Mouse (Mus musculus): ENCODE results near the gene Utrn.

Utrn gene

DNA sequence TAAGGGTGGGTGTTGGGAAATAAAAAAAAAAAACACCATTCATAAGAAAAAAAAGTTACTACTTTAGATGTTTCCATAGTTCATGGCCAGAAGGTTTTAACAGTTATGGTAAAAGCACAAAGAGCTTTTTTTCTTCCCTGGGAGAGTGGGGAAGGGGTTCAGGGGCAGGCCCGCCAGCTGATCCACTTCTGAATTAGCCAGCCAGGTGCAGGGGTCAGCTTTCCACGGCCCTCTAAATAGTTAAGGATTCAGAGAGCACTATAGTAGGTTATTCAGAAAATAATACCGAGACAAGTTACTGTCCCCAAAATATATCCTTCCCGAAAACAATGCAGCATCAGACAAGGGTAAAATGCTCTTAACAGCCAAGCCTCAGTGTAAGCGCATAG, 316.3 kb downstream of the Utrn start:
- intact Hi-C loops (cut with DNase I) = no loop called here

DNA sequence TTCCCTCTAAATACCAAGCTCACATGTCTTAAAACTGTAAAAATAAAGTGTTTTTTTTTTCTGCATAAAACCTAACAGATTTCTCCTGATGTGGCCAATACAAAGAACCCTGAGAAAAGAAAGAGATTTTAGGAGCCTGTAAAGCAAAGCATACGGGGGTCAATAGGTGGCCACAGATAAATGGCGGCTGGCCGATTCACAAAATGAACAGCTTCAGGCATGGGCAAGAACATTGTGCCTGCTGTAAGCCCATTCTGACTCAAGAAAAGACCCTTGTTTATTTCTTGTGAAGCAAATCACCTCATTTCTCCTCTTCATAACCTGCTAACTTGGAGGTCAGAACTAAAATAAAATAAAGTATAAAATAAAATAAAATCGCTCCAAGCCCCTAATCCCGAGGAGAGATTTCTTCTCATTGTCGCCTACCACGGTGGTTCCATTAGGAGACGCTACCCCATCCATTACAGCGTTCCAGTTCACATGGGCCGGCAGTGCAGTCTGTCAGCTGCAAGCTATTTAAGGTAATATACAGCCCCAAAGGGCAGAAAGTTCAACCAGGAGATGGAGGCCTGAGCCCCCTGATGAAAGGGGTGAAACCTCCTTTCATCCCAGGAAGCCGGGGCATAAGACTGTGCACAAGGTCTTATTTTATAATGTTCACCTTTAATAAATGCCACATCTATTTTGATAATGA, 316.8 kb downstream of the Utrn start:
- intact Hi-C loops (cut with DNase I) = no loop called here

DNA sequence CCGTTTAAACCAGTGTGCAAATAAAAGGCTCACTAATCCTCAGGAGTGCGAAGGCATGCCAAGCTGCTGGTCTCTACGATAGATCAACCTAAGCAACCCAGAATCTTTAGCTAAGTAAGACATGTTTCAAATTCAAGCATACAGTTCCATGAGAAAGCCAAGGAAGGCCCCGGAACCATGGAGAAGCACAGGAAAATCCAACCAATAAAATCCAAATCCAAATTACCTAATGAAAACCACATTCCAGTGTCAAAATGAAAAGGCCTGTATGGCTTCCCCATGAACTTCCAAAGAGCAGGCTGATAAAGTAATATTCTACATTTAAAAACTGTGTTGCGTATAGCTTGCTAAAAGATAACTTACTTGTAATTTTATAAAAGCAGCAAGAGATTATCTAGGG, 317.4 kb downstream of the Utrn start:
- intact Hi-C loops (cut with DNase I) = no loop called here

DNA sequence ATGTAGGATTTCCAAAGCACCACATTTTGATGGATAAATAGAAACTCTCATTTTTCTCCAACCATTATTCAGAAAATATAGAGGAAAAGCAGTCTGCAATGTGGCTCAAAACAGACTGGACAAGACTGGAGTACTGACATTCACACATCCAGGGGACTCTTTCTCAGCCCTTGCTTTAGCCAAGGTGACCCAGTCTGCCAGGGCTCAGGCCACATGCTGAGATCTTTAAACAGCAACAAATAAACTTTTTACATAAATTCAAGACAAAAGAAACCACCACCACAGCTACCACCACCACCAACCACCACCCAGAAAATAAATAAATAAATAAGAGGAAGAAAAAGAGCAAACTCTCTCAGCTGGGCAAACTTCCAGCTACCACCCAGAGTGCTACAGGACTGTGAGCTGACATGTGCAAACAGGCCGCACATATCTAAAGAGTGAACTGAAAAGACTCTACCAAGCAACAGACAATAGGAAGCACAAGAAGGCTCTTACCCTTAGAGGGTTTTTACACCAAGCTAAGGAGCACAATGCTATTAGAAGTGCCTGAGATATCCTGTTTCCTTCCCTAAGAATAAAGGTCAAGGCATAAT, 319.1 kb downstream of the Utrn start:
- intact Hi-C loops (cut with DNase I) = no loop called here

DNA sequence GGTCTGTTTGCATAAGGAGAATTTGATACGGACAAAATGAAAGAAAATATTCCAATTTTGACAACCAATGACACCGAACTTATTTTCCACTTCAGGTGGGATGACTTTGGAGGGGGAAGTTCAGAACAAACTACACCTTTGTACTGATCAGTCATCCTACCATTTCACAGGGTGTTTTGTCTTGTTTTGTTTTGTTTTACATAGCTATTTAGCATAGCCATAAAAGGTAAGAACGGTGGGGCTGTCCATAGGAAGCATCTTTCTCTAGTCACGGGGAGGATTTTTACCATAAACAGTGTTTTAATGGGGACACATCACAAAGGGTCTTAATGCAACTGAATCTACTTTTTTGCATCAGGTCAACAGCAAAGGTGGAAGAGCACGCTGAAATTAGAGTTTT, 319.9 kb downstream of the Utrn start:
- intact Hi-C loops (cut with DNase I) = no loop called here

DNA sequence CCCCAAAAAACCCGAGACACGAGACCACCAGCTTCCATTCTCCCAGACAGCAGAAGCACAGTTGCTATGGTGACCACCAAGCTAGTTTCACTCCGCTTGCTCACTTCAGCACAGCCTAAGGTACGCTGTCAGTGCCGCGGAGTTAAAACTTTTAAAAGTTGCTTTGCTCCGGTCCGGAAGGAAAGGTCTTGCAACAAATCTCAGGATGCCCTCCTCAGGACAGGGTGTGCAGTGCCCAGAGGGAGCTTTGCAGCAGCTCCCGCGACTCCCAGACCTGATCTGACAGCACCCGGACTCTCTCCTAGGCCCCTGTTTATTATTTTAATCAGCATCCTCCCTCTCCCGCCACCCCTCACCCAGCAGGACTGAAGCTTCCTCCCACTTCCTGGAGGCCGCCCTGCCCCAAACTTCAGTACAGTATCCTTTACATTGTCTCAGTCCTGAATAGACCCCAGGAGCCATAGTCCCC, 320.5 kb downstream of the Utrn start:
- intact Hi-C loops (cut with DNase I) = no loop called here

DNA sequence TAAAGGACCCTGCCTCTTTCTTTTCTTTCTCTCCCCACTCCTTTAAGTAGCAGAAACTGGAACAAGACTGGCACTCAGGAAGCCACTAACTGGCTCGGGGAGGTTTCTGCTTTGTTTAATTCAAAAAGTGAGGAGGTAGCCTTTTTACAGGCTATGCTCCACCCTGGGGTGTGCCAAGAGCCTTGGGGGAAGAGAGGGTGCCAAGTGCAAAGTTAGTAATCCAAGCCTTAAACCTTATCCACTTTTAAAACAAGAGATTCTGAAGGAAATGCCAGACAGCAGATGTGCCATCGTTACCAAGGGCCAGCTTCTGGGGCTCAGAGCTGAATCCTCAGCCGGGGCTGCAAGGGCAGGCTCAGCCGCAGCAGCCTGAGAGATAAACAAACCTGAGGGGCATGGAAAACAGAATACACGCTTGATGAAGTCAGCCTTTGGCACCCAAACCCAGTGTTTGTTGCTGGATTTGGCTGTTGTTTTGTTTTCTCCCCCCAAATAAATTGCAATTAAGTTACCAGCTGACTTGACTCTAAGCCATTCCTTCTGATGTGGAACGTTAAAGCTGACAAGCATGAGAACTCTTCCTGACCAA, 322.0 kb downstream of the Utrn start:
- intact Hi-C loops (cut with DNase I) = no loop called here

DNA sequence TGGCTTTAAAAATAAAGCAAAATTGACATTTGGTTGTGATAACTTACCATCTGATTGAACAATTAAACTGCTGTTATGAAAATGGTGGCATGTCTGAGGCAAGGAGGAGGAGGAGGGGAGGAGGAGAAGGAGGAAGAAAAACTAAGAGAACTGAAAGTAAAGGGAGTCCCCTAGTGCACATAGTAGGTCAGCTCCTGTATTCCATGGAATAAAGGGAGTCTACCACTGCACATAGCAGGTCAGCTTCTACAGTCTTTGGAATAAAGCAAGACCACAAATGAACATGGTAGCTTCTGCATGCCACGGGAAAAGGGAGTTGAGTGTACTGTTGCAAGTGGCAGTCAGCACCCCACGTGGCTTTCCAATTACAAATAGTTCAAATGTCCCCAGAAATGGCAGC, 323.7 kb downstream of the Utrn start:
- intact Hi-C loops (cut with DNase I) = no loop called here

DNA sequence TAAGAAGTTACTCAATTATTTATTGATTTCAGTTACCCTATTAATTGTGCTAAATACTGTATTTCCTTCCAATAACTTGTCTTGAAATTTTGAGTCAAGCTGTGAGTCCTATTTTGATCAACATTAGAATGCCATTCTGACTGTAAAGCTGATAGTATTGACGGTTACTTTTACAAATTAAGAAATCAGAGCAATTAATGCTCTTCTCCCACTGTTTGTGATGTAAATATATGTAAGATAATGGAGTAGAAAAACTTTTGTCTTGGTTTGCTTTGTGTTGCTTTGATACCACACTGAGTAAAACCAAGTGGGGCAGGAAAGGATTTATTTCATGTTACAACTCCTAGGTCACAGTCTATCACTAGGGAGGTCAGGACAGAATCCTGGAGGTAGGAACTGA, 327.4 kb downstream of the Utrn start:
- intact Hi-C loops (cut with DNase I) = no loop called here

DNA sequence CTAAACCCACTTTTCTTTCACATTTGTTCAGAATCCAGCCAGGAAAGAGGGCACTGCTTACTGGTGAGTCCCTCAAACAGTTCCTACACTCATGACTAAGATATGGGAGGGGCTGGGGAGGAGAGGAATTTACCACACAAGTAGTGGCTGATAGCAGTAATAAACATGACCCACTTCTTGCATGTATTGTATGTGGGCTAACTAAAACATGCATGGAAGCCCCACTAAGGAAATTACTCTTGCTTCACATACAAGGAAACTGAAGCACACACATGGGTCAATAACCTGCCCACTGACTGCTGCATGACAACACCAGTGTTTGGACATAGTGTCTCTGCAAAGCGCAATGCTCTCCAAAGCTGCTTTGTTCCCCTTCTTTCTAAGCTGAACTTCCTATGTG, 333.9 kb downstream of the Utrn start:
- intact Hi-C loops (cut with DNase I) = no loop called here

DNA sequence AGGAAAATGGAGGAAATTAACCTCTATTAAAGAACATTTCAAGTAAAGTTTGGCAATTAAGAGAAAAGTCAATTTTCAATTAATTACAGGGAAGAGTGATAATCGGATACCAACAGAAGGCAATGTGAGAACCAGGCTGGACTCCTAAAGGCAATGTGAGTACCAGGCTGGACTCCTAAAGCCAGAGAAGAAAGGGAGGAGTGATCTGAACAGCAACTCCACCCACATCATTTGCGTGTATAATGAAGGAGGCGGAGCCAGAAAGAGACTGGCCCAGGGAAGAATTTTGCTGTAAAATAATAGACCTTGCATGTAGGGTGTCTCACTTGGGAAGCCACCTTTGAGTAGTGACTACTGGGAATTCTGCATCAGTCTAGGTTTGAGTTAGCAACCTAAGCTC, 334.4 kb downstream of the Utrn start:
- intact Hi-C loops (cut with DNase I) = no loop called here

DNA sequence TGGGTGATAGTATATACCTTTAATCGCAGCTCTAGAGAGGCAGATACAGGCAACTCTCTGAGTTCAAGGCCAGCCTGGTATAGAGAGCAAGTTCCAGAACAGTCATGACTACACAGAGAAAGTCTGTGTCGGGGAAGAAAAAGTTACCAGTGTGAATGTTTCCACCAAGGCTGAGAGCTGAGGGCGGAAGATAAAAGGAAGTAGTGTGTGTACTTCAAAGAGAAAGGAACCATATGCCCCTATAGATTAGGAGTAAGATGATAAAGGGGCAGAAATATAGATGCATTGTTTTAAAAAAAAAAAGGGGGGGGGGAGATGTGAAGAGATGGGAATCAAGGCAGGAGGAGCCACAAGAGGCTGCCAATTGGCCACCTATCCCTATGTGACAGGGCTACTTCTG, 334.9 kb downstream of the Utrn start:
- intact Hi-C loops (cut with DNase I) = no loop called here

DNA sequence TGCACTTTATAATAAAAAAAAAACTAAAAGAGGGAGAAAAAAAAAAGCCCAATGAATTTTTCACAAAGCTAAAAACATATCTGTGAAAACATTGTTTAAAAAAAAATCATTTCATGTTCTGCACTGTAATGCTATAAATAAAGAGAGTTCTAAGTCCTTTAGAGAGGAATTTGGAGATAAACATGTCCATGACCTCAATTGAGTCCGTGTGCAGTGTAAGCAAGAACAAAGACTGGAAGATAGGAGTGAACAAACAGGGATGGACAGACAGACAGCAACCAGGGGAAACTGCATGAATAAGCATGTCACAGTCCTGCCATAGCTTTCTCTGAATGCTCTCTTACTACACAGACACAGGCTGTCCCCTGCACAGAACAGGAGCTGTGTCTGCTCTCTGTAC, 347.1 kb downstream of the Utrn start:
- intact Hi-C loops (cut with DNase I) = no loop called here

DNA sequence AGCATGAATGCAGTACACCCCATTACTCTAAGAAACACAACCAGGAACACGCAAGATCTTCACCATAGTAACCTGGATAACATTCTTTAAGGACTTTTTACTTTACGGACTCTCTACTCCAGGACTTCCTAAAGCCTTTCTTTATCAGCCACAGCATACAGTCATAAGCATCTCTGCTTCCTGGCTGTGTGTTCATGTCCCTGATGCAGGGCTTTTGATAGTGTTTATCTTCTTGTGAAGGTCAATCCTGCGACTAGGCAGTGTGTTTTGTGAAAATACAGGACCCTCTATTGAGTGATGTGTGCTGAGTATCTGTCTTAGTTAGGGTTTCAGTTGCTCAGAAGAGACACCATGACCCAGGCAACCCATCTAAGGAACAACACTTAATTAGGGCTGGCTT, 351.0 kb downstream of the Utrn start:
- intact Hi-C loops (cut with DNase I) = no loop called here

DNA sequence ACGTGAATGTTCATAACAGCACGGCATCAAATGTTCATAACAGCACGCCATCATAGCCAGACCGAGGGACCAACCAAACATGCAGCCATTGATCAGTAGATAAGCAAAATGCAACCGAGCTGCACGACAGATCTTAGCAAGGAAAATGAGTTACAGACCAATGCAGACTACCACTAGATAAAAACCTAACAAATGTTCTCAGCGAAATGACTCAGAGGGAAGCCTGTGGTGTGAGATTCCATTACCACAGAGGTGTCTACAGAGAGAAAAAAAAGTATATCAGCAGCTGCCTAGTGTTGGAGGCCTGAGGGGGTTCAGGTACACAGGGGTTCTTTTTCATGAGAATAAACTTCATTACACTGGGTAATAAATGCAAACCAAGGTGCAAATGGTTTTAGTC, 363.6 kb downstream of the Utrn start:
- intact Hi-C loops (cut with DNase I) = no loop called here

DNA sequence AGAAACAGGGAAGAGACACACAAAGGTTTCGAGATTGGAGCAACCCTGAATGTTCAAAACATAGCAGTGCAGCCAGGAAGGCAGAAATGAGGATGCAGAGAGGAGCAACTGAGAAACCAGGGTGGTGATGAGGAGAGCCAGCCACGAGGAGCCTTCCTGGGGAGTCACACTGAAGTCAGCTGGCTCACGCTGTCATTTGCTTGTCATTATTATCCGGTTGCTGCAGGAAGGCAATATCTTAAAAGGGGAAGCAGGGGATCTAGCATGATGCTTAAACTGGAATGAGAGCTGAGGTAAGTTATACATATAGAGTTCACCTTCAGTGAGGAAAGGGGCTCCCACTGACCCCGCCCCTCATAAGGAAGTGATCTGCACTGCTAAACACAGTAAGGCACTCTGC, 368.7 kb downstream of the Utrn start:
- intact Hi-C loops (cut with DNase I) = no loop called here

DNA sequence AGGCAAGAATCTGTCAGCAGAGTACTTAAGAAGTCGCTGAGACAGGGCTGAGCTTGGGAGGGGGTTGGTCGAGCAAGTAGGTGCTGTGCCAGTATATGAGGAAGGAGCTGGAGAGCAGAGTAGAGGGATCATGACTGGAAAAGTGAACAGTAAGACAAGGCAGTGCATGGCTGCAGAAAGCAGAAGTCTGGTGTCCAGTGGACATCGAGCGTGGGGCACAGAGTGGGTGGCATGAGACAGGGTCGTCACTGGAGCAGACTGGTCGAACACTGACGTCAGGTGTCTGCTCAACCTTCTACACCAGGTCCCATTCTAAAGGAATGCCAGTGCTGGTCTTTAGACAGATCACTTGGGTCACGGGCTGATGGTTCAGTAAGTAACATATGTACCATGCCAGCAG, 371.6 kb downstream of the Utrn start:
- intact Hi-C loops (cut with DNase I) = no loop called here

DNA sequence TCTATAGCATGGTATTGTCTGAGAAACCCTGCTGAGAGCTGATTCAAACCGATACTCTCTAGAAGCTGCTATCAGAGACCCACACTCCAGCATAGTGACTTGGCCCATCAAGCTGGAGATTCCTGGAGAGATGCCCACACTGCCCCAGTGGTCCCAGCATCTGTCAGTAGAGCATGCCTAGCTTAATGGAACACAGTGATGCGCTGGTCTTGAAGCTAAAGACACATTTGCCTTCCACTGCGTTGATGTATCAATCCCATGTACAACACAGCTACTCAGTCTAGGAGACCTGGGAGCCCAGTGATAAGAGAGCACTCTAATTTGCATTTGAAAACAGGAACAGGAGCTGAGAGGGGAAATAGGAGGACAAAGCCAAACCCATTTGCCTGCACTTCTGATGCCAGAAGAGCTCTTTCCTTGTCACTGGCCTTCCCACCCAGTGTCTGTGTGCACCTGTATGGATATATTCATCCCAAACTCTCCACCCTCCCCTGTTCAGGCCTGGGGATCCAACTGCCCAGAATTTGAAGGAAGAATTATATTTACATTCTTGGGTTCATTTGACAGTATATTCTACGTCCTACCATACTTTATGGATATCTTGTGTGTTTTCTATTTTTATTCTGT, 379.5 kb downstream of the Utrn start:
- intact Hi-C loops (cut with DNase I) = loop anchor here (10.0 kb wide), 1 partner anchor 125 kb away; no protein-coding TSS in a partner anchor

DNA sequence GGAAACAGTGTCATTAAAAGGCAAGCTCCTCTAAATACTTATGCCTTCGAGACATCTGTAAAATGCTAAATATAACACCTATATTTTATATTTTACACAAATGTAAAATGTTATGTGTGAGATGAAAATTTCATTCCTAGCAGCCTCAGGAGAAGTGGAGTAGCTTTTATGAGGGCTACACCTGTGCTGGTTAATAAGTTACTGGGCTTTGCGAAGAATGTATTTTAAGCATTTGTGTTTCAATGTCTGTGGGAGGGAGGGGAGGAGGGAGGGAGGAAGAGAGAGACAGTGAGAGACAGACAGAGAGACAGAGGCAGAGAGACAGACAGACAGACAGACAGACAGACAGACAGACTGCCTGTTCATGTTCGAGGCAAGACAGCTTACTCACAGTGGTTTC, 380.6 kb downstream of the Utrn start:
- intact Hi-C loops (cut with DNase I) = loop anchor here (10.0 kb wide), 1 partner anchor 126 kb away; no protein-coding TSS in a partner anchor

DNA sequence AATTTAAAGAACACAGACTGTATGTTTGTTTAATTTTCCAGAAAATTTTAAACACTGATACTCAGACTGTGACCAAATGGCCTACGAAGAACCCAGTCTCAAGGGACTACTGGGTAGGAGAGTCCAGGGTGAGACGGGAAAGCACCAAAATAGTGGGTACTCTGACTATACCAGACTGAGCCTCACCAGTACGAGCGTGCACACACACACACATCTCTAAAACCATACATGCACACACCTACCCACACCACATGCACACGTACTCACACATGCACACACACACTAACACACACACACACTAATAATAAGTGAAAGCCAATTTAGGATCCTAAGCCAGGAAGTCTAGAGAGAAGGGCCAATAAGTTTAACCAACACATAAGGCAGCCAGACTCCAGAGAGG, 381.0 kb downstream of the Utrn start:
- intact Hi-C loops (cut with DNase I) = loop anchor here (10.0 kb wide), 1 partner anchor 127 kb away; no protein-coding TSS in a partner anchor

DNA sequence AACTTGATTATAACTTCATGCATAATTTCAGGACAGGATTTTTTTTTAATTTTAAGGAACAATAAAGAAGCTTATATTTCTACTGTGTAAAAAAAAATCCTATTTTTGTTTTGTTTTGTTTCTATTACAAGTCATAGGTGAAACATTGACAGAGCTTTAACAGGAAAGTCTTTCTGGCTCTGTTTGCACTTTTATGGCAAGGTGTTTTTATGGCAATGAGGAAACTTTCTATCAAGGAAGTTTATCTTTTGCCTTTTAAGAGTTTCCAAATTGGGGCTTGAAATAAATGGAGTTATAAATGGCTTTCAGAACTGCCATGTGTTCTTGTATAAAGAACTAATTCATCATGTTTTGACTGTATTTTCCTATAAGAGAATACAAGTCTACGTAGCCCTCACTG, 385.7 kb downstream of the Utrn start:
- intact Hi-C loops (cut with DNase I) = loop anchor here (10.0 kb wide), 1 partner anchor 131 kb away; no protein-coding TSS in a partner anchor

DNA sequence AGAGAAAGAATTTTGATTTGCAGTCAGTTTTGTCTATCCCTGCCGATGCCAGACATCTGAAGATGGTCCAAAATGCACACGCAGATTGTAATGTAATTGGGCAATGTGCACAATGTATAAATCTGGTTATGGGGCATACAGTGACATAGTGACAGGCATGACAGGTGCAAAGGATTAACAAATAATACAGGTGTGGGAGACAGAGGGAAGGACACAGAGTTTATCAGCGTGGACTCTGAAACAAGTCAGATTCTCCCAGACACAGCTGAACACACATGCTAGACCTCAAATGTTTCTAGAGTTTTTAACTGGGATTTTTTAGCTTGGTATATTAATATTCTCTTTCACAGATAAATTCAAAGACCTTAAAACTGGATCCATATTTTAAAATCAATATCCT, 386.2 kb downstream of the Utrn start:
- intact Hi-C loops (cut with DNase I) = loop anchor here (10.0 kb wide), 1 partner anchor 132 kb away; no protein-coding TSS in a partner anchor
